Mouse (Mus musculus) urinary bladder, adult 18-20 months (tissue): ENCODE measurements around the gene Son.

Experiments
- DNase-seq, 2 experiments: peaks; one replicate each; pipeline ENCODE4 v3.0.0; 2022; ENCODE audit warnings: low spot score in 2 of 2, mixed read lengths in 2 of 2

The Son gene

GRCm38 (mm10) chr16:91688023-91688618 is 40.8 kb downstream of the Son start:
- no peak for DNase-seq

DNA sequence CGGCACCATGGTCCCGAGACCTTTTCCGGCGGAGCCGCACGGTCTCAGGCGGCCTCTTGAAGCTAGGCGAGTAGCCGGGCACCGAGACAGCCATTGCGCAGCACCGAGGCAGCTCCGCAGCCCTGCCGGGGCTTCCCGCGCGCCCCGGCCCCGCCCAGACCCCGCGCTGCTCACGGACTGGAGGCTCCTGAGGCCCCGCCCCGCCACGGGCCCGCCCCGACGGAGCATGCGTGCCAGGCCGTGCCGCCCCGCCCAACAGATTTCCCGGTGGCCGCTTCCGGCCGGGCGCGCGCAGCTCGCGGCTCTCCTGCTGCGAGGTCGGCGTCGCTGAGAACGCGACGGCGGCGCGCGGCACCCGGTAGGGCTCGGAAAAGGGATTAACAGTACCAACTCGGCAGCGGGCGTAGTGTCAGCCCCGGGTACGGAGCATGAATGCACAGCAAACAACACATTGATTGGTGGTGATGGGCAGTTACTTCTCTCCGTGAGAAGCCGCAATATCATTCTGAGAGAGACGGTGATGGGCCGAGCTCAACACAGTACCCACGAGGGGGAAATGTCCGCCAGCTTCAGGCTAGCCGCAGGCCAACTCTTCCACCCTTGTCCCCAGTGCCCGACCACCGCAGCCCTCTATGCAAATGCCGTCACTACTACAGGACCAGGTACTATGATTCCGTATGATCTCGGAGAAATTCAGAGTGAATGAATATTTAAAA is 41.5 kb downstream of the Son start, which contains the start of gene Donson:
Gene Donson, minus strand, starts transcription at position 152 of the 716 bp plus-strand sequence.
- DNase-seq, result peak; percentile 88 to 92

GRCm38 (mm10) chr16:91689791-91690190 is 42.5 kb downstream of the Son start:
- no peak for DNase-seq

- peak; percentile 19 to 53 for DNase-seq
Observed at GRCm38 (mm10) chr16:91694455-91695084, 47.3 kb downstream of the Son start.

- no peak for DNase-seq
Observed at GRCm38 (mm10) chr16:91695108-91695755, 47.9 kb downstream of the Son start.

GRCm38 (mm10) chr16:91698995-91699394 is 51.7 kb downstream of the Son start:
- DNase-seq, result no peak

- DNase-seq, result no peak
Observed at GRCm38 (mm10) chr16:91701908-91702307, 54.6 kb downstream of the Son start.

DNA sequence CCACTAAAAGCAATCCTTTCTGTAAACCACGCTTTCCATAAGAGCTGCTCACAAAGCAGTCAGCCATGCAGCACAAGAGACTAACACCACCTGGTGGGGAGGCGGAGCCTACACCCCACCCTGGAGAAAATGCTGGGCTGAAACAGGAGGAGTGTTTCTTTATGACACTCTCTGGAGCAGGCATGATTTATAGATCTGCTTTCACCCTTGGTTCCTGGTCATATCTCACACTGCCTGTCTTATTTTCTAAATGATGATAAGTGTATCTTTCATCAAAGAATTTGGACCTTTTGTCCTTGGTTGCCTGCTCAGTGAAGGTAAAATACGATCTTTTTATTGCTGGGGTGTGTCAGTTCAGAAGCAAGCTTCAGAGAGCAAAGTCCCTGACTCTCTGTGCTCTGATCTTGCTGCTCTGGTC is 55.5 kb downstream of the Son start:
- DNase-seq, result no peak

GRCm38 (mm10) chr16:91704603-91705340 is 57.5 kb downstream of the Son start:
- no peak for DNase-seq

GRCm38 (mm10) chr16:91710241-91710640 is 62.9 kb downstream of the Son start:
- no peak for DNase-seq

GRCm38 (mm10) chr16:91716927-91717349 is 69.6 kb downstream of the Son start:
- DNase-seq, result no peak

GRCm38 (mm10) chr16:91717399-91717798 is 70.1 kb downstream of the Son start:
- no peak for DNase-seq

GRCm38 (mm10) chr16:91724247-91724646 is 76.9 kb downstream of the Son start:
- peak in 1 of 2 experiments; percentile 50 for DNase-seq

GRCm38 (mm10) chr16:91727433-91727832 is 80.1 kb downstream of the Son start:
- no peak for DNase-seq

- DNase-seq, result peak; percentile 96 to 99
Observed at GRCm38 (mm10) chr16:91728123-91729065, 81.1 kb downstream of the Son start, which contains the start of gene Cryzl1. Gene Cryzl1, minus strand, starts transcription at chr16:91728975.
